Mouse (Mus musculus) T-helper 1 cell (primary cell): ENCODE measurements at regions not wholly inside any gene's neighbourhood (a gene's known extent, or its start where the extent isn't known, plus 50 kb on each side); places are given as distances from the start of the nearest gene placed in this dataset.
"Not testable (repeated sequence)": the region's sequence is repeated elsewhere in the genome, so short reads cannot be mapped to it uniquely, and the experiment has no call there.

ENCODE experiments used
- in situ Hi-C: fragments of 300-600 bp; cut with MboI, MseI; formaldehyde crosslinking; loops from one replicate; pipeline ENCODE4 v1.15.1; 2025; ENCODE audit warnings: high pct_unique_total_duplicates

DNA sequence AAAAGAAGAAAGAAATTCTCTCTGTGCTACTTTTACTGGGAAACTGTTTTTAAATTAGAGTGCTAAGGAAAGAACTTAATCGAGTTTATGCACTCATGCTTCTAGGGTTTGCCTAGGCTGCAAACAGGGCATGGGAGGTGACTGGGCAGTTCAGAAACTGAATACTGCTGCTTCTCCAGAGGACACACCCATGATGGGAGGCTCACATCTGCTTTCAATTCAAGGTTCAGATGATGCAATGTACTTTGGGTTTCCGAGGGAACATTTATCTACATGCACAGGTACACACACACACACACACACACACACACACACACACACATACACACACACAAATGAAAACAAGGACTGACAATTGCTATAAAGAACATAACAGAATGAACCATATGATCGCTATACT is 417.4 kb downstream of the Htr7 start:
- in situ Hi-C loops = no loop called here

DNA sequence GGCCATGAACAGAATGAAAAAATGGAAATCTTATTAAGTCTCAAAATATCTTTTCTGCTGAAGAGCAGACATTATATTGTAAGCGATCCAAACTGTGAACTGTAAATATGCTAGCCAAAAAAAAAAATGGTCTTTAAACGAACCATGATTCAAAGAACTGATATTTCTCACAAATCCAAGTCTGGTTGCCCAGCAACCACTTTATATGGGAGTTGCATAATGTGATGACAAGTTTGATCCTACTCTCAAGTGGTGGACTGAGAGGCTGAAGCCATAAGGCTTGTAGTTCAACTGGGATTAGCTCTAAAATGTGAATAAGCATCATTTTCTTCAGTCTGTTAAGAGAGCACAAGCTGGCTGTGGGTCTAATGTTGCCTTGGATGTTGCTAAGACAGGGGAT is 435.5 kb downstream of the Htr7 start:
- in situ Hi-C loops = no loop called here

DNA sequence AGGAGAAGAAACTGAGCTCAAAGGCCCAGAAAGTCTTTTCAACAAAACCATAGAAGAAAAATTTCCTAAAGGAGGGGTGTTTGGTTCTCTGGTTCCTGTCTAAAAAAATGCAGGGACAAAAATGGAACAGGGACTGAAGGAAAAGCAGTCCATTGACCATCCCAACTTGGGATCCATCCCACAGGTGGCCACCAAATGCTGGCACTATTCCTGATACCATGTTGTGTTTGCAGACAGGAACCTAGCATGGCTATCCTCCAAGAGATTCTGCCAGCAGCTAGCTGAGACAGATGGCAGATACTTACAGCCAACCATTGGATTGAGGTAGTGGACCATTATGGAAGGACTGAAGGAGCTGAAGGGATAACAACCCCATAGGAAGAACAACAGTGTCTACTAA is 461.9 kb downstream of the Htr7 start:
- in situ Hi-C loops = no loop called here

DNA sequence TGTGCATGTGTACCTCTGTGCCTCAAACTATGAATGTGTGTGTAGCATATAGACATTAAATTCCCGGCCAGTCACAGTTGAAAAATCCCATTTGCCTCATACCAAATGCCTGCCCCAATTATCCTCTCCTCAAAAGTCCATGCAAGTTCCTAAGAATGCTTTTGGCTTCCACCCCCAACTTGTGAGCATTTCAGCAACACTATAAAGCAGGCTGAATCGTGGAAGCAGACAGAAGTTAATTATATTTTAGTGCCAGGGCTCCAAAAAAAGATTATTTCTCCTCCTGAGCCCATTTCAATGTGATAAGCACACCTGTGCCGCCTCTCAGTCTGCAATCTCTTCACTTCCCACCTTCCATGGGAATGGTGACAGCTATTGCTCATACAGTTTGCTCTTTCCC is 481.3 kb downstream of the Htr7 start:
- in situ Hi-C loops = no loop called here

DNA sequence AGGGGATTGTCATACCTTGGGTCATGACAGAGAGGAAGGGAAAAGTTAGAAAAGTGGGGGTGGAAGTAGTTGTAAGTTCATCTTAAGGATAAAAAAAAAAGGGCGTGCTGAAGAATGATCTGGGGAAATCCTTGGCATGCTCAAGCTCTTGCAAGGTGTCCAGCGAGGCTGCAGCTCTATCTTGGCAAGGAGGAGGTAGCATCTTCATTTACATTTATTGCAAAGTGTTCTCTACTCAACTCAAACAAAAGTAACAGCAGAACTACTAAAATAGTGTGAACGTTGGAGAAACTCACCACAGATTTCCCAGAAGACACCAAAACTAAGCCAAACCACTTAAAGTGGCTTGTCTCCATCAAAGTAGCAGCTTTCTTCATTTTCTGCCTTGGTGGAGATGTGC is 507.9 kb downstream of the Htr7 start:
- in situ Hi-C loops = no loop called here

DNA sequence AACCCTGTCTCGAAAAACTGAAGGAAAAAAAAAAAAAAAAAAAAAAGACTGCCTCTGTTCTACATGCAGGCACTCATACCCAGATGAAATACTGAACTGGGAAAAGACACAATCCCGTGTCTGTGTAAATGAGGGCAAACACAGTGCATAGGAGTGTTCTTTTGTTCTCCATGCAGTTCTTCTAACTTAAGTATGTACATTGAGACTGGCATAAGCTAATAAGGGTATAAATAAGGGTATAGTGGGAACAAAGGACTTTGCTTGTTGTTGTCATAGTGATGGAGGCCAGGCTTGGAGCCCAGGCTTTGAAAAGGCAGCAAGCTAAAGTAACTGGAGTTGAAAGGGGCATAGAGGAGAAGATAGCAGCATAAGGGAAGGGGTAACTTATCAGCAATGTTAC is 520.5 kb downstream of the Htr7 start:
- in situ Hi-C loops = no loop called here

DNA sequence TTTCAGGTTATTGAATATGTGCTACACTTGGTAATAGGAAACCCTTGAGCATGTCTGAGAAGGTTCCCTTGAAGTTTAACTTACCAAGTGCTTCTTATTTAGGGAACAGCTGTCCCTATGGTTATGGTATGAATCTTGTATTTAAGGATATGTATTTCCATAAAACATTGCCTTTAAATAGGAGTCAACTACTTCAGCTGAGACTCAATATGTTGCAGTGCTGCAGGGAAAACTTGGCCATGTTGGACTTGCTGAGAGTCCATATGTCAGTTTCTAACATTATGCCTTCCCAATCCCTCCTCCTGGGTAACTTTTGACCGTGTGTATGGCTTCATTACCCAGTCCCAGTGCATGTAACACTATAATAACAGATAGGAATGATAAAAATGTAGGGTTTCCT is 528.0 kb downstream of the Htr7 start:
- in situ Hi-C loops = no loop called here

DNA sequence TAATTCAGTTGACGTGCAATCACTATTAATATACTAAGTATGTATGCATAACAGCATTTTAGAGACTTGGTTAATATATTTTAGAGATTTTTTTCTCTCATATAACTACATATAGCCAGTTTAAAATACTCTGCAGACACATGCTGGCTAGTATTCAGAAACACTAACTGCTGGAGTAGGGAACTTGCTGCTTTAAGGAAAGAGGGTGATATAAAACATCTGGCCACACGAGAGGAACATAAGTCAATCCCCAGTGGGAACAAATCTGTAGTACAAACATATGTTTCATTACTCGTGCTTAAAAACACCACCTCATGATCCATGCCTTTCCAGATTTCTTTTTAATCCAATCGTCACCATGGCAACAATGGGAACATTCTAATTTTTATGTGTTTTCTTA is 563.6 kb downstream of the Htr7 start:
- in situ Hi-C loops = no loop called here

DNA sequence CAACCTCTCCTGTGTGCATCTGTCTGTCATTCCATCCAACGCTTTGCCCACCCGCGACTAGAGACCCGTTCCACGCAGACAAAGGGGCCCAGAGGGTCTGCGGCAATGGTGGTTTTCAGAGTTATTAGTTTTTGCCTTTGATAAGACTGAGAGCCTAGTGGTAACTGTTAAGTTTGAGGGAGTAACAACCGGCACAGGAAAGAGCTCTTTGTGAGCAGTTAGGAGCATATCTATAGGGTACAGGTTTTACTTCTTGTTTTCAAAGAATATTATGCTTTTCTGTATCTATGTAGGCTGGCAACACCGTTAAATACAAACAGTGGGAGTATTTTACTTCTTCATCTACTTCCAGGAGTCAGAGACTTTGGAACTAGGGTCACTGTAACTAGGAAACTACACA is 566.0 kb downstream of the Htr7 start:
- in situ Hi-C loops = no loop called here

DNA sequence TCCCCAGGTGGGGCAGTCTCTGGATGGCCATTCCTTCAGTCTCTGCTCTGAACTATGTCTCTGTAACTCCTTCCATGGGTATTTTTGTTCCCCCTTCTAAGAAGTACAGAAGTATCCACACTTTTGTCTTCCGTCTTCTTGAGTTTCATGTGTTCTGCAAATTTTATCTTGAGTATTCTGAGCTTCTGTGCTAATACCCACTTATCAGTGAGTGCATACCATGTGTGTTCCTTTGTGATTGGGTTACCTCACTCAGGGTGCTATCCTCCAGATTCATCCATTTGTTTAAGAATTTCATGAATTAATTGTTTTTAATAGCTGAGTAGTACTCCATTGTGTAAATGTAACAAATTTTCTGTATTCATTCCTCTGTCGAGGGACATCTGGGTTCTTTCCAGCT is 563.5 kb downstream of the Kif20b start:
- in situ Hi-C loops = not testable (repeated sequence)

DNA sequence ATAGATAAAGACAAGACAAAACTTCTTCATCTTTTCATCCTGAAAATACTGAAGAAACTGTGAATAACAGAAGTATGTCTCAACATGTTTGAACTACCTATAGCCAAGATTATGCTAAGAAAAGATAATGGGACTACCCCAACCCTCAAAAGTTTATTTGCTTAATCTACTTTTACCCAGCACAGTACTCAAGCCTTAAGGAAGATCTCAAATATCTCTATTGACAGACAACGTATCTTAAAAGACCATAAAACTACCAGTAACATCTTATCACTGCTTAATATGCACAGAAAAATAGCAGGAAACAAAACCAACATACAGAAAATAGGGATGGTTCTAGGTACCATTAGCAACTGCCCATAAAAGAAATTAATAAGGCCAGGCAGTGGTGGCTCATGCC is 560.3 kb downstream of the Kif20b start:
- in situ Hi-C loops = no loop called here

DNA sequence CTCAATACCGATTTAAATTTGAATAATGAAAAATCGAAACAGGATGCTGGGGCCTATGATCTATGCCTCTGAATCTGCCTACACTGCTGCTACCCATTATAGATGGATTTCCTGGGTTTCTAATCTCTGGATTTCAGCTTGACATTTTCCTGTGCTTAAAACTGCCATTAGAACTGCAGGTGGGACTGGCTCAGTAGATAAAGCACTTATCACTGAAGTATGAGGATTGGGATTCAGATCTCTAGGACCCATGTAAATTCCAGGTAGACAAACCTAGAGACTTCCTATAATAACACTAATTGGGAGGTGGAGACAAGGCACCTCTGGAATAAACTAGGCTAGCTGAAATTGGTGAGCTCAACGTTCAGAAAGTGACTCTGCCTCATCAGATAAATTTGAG is 531.8 kb downstream of the Kif20b start:
- in situ Hi-C loops = loop anchor here (25.0 kb wide), 1 partner anchor 867 kb away; the partner anchor contains the start of gene Ifit3

DNA sequence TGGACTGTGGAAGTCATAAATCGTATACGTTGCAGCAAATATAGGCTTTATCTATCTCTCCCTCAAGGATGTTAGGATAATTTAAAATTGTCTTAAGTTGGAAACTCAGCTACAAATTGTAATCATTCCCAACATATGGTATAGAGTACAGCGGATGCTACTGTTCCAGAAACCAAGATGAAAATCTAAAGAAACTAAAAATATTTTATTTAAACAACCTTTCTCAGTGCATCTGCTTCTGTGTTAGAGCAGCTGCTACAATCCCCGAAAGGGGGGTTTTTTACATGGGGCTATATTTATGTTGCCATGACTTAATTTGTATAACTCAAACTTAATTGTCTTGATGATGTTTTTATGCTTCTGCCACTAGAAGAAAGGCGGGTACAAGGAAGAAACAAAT is 520.3 kb downstream of the Kif20b start:
- in situ Hi-C loops = no loop called here

DNA sequence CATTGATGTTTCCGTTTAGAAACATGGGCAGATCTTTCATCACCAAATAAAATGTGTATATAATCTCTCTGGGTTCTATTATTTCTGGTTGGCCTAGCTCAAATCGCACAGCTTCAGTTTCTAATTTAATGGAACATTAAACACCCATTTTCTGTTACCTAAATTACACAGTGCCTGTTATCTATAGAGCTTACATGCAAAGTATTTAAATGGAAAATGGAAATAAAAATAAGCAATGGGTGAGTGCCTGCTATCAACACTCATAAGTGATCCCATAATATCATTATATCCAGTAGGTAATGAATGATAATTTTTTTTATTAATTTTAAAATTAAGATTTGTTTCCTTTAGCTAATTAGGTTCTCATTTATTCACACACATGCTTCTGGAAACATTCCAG is 515.9 kb downstream of the Kif20b start:
- in situ Hi-C loops = no loop called here
